Mouse (Mus musculus) bone marrow macrophage, adult 2 months (primary cell): ENCODE data around the gene Hivep2. TPM values are rescaled to one million over a fixed set of nuclear protein-coding genes. Genes with fewer than 3 reads are reported as not detected.

Experiments used
- H3K27ac ChIP-seq: 2 replicates; pipeline ENCODE4 v1.5.1; 2012; ENCODE audit warnings: low read depth, low read length; ENCODE audit not compliant: insufficient read depth
- H3K4me1 ChIP-seq: 2 replicates; pipeline ENCODE4 v1.6.1; 2012; ENCODE audit warnings: low read length; ENCODE audit not compliant: control insufficient read depth, insufficient read depth
- H3K4me3 ChIP-seq: 2 replicates; pipeline ENCODE4 v1.5.1; 2012; ENCODE audit warnings: mild to moderate bottlenecking, low read length, moderate library complexity; ENCODE audit not compliant: insufficient read depth
- CTCF ChIP-seq: IDR thresholded peaks from 2 replicates; pipeline ENCODE4 v1.5.1; 2012; ENCODE audit warnings: low read depth, mild to moderate bottlenecking, low read length, moderate library complexity
- POLR2A ChIP-seq: IDR thresholded peaks from 2 replicates; pipeline ENCODE4 v1.6.1; 2012; ENCODE audit warnings: mild to moderate bottlenecking, low read depth, low read length, borderline replicate concordance
- polyA plus RNA-seq: library from polyadenylated mRNA; stranded (reverse); fragments of >200 nt; gene quantifications from 2 replicates; pipeline ENCODE4 v1.2.4, GENCODE M21; 2012; ENCODE audit not compliant: missing spikeins, insufficient read depth, insufficient read length

Gene Hivep2
- polyA plus RNA-seq, 1 experiment = 1.6 TPM

DNA sequence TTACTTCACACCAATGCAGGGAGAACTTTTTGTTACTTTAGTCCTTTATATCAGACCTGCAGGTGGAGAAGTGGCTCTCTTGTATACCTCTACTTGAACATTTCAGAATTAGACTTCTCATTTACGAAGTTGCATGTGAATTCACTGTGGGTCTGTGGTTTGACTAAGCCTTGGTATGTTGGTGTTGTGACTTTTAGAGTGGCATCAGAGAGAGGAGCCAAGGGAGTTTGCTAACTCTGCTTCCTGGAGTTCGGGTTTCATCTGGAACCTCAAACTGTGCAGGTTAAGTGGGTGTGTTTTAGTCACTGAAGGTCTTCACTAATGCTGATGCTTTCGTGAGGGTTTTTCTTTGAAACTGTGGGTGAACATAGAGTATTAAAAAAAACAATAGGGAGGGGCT is 4.4 kb downstream of the Hivep2 start:
- H3K4me1 ChIP-seq = no peaks in the 10 kb centered on the region
- H3K27ac ChIP-seq = no peak overlapping the region
- no peak for TF ChIP-seq CTCF
- no peak for TF ChIP-seq POLR2A

DNA sequence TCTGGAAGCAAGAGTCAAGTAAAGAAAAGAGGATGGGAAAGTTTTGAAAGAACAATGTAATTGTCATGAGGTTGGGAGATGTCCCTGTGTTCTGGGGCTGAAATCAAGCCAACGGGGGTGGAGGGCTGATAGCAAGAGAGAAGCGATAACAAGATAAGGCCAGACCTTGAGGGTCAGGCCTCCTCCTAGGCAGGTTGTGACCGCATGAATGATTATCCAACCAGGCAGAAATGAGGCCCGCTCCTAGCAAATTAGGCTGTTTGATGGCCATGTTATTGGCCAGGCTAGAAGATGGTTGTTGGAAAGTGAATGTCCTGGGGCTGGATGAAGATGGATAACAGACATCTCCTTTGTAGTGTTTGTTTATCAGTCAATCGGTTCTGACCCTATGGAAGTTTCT is 5.4 kb downstream of the Hivep2 start:
- TF ChIP-seq CTCF = no peak
- TF ChIP-seq POLR2A = no peak
- H3K4me3 ChIP-seq = no peak overlapping the region
- no peak overlapping the region for H3K27ac ChIP-seq
- no peaks in the 10 kb centered on the region for H3K4me1 ChIP-seq

More for the DNA sequence above, 4.4 kb downstream of the Hivep2 start:
- no peak overlapping the region for H3K4me3 ChIP-seq

GRCm38 (mm10) chr10:13973563-13974179 is 7.8 kb downstream of the Hivep2 start:
- TF ChIP-seq CTCF (no peak), POLR2A (no peak)
- H3K4me1 ChIP-seq = no peaks in the 10 kb centered on the region
- no peak overlapping the region for H3K4me3 ChIP-seq
- no peak overlapping the region for H3K27ac ChIP-seq

DNA sequence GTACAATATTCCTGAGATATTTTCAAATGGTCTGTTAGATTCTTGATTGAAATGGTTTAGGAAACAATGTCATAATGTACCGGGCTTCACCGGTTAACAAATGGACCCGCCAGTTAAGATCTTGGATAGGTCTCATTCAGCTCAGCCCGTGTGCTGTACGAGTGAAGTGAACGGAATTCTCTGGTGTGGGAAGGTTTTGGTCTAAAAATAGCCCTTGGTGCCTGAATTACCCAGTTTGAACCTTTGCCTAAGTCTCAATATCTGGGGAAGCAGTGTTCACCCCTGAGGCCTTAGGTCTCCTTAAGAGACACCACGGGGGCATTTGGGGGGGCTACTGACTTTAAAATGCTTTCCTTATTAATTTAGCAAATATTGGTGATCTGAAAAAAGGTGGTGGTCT is 8.6 kb downstream of the Hivep2 start:
- no peak overlapping the region for H3K27ac ChIP-seq
- H3K4me1 ChIP-seq = no peaks in the 10 kb centered on the region
- TF ChIP-seq POLR2A (no peak), CTCF (no peak)
- H3K4me3 ChIP-seq = no peak overlapping the region

DNA sequence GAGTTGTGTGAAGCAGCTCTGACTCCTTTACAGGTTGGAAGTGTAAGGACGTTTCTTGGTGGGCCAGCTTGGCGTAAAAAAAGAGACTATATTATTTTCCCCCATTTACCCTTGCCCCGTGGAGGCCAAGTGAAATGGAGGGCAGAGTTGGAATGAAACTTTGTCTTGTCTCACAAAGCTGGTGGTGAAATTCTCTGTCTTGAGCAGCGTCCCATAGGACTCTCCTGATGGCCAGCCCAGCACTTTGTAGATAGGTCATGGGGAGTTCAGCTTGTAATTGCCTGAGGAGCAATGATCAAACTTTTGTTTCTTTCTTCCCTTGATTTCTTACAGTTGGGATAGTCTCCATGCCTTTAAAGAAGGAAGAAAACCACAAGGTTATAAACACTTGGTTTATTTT is 10.0 kb downstream of the Hivep2 start:
- Histone ChIP-seq H3K4me1 (no peaks in the 10 kb centered on the region), H3K4me3 (no peak overlapping the region), H3K27ac (no peak overlapping the region)
- TF ChIP-seq POLR2A (no peak), CTCF (no peak)

- no peaks in the 10 kb centered on the region for H3K4me1 ChIP-seq
- H3K4me3 ChIP-seq = no peak overlapping the region
- TF ChIP-seq CTCF = no peak
- no peak for TF ChIP-seq POLR2A
- H3K27ac ChIP-seq = no peak overlapping the region
Observed at GRCm38 (mm10) chr10:13976267-13976666, 10.4 kb downstream of the Hivep2 start.

- Histone ChIP-seq H3K27ac (peak overlapping the region; percentile 94; the same call in 1 of the 2 replicates), H3K4me3 (peak overlapping the region; percentile 68), H3K4me1 (peaks cover 15% of the 10 kb centered on the region)
- TF ChIP-seq POLR2A (no peak), CTCF (no peak)
Observed at GRCm38 (mm10) chr10:13982271-13982670, 16.4 kb downstream of the Hivep2 start.

GRCm38 (mm10) chr10:13982769-13983381 is 17.0 kb downstream of the Hivep2 start:
- peak overlapping the region; percentile 94 for H3K27ac ChIP-seq
- TF ChIP-seq POLR2A (no peak), CTCF (no peak)

GRCm38 (mm10) chr10:13983631-13984030 is 17.8 kb downstream of the Hivep2 start:
- H3K4me3 ChIP-seq = peak overlapping the region; percentile 68
- peaks cover 23% of the 10 kb centered on the region for H3K4me1 ChIP-seq
- TF ChIP-seq POLR2A (no peak), CTCF (no peak)
- H3K27ac ChIP-seq = peak overlapping the region; percentile 94

More at GRCm38 (mm10) chr10:13982769-13983381, 17.0 kb downstream of the Hivep2 start:
- Histone ChIP-seq H3K4me1 (peaks cover 20% of the 10 kb centered on the region), H3K4me3 (peak overlapping the region; percentile 68)

DNA sequence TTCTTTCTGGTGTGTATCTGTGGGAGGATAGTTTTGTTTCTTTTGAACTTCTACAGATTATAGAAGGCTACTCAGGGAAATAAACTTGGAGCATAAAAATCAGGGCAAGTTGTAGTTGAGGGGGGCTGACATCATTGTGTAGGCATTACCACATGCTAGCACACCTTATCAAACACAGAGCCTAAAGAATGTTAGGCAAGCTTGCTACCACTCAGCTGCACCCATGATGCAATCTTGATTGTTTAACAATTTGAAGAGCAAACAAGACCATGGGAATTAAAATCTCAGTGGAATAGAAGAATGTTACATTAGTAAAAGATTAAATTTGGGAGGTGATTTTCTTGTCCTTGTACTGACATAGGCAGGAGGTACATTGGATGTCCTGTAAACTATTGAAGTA is 18.4 kb downstream of the Hivep2 start:
- peaks cover 26% of the 10 kb centered on the region for H3K4me1 ChIP-seq
- TF ChIP-seq POLR2A (no peak), CTCF (no peak)
- no peak overlapping the region; the same call in 1 of the 2 replicates for H3K27ac ChIP-seq
- no peak overlapping the region for H3K4me3 ChIP-seq
